Mouse (Mus musculus) natural killer cell, adult 2 months (primary cell): ENCODE data around the gene Pi4kb.
A peak's percentile ranks its signal among the peaks of the same experiment; 100 is the strongest.

Experiments used
- DNase-seq, 2 experiments: peaks; one replicate each; pipeline ENCODE4 v3.0.0; 2022; ENCODE audit warnings: low spot score in 2 of 2

The Pi4kb gene

GRCm38 (mm10) chr3:94953764-94954616, 20.5 kb upstream of the Pi4kb start, which contains the start of gene Rfx5:
Rfx5 (plus strand) TSS chr3:94954075.
- DNase-seq: peak; percentile 96 to 98

GRCm38 (mm10) chr3:94958295-94958694, 16.2 kb upstream of the Pi4kb start:
- DNase-seq: no peak

GRCm38 (mm10) chr3:94959871-94960270, 14.7 kb upstream of the Pi4kb start:
- DNase-seq: no peak

GRCm38 (mm10) chr3:94960322-94960721, 14.2 kb upstream of the Pi4kb start:
- DNase-seq: no peak

GRCm38 (mm10) chr3:94964989-94965388, 9.5 kb upstream of the Pi4kb start:
- DNase-seq: no peak

- peak in 1 of 2 experiments; percentile 15 for DNase-seq
Observed at GRCm38 (mm10) chr3:94965878-94966277, 8.7 kb upstream of the Pi4kb start.

GRCm38 (mm10) chr3:94972552-94972951, 2.0 kb upstream of the Pi4kb start:
- DNase-seq: no peak

- no peak for DNase-seq
Observed at GRCm38 (mm10) chr3:94973620-94974019, 911 bp upstream of the Pi4kb start.

- DNase-seq: no peak
Observed at GRCm38 (mm10) chr3:94974026-94974527, 454 bp upstream of the Pi4kb start.

- DNase-seq: no peak
Observed at GRCm38 (mm10) chr3:94984312-94984711, 9.8 kb downstream of the Pi4kb start.

GRCm38 (mm10) chr3:94985513-94985912, 11.0 kb downstream of the Pi4kb start:
- no peak for DNase-seq

- no peak for DNase-seq
Observed at GRCm38 (mm10) chr3:94987578-94987977, 13.0 kb downstream of the Pi4kb start.

- DNase-seq: no peak
Observed at GRCm38 (mm10) chr3:94989159-94989761, 14.7 kb downstream of the Pi4kb start.

GRCm38 (mm10) chr3:94996946-94997345, 22.4 kb downstream of the Pi4kb start:
- DNase-seq: peak; percentile 81 to 86

GRCm38 (mm10) chr3:95002569-95002968, 28.0 kb downstream of the Pi4kb start:
- DNase-seq: no peak

- no peak for DNase-seq
Observed at GRCm38 (mm10) chr3:95003273-95003672, 28.7 kb downstream of the Pi4kb start.

- no peak for DNase-seq
Observed at GRCm38 (mm10) chr3:95005651-95006050, 31.1 kb downstream of the Pi4kb start.

- DNase-seq: no peak
Observed at GRCm38 (mm10) chr3:95007706-95008105, 33.2 kb downstream of the Pi4kb start.

GRCm38 (mm10) chr3:95010396-95010795, 35.9 kb downstream of the Pi4kb start:
- no peak for DNase-seq

GRCm38 (mm10) chr3:95012982-95013381, 38.5 kb downstream of the Pi4kb start:
- no peak for DNase-seq

GRCm38 (mm10) chr3:95013699-95014427, 39.3 kb downstream of the Pi4kb start:
- no peak for DNase-seq
